Mouse (Mus musculus) CH12.LX (cell line): Measurements from ENCODE around the gene Mis18a. TPM values are rescaled to one million over a fixed set of nuclear protein-coding genes. Genes with fewer than 3 reads are reported as not detected.

ENCODE experiments used
- DNase-seq: peaks from one replicate; pipeline ENCODE4 v3.0.0-alpha.2; 2013; ENCODE audit errors: extremely low read depth
- H3K27ac ChIP-seq: 2 replicates; pipeline ENCODE4 v1.5.1; 2012; ENCODE audit warnings: low read depth, mild to moderate bottlenecking, control low read depth, moderate library complexity; ENCODE audit not compliant: insufficient read depth
- H3K27me3 ChIP-seq: replicated peaks from 2 replicates; pipeline ENCODE3; 2012; ENCODE audit warnings: inconsistent platforms
- H3K36me3 ChIP-seq, 2 experiments: replicated peaks in 1 of 2; 2 replicates each; pipeline versions ENCODE3 to v1.6.1; 2012; ENCODE audit warnings: inconsistent platforms in 1 of 2, low read length in 1 of 2, mild to moderate bottlenecking in 1 of 2, mixed read lengths in 1 of 2, moderate library complexity in 1 of 2; ENCODE audit not compliant: control insufficient read depth in 1 of 2, insufficient read depth in 1 of 2
- H3K4me1 ChIP-seq, 2 experiments: 2 replicates each; pipeline ENCODE4 v1.6.1; 2012; ENCODE audit warnings: inconsistent platforms in 1 of 2, moderate library complexity in 1 of 2; ENCODE audit not compliant: insufficient read depth in 2 of 2, control insufficient read depth in 1 of 2
- H3K4me2 ChIP-seq: 2 replicates; pipeline ENCODE4 v1.6.1; 2012; ENCODE audit warnings: low read depth, mild to moderate bottlenecking, control low read depth; ENCODE audit not compliant: poor library complexity, insufficient read depth, severe bottlenecking
- H3K4me3 ChIP-seq, 3 experiments: fragments of 150-350 bp in 1 of 3; sonication (generic) in 1 of 3; replicated peaks in 1 of 3; 2 replicates each; pipeline versions ENCODE3 to v1.5.1; 2011 to 2012; ENCODE audit warnings: low read depth in 2 of 3, low read length in 2 of 3, mild to moderate bottlenecking in 2 of 3, moderate library complexity in 2 of 3, control low read depth in 1 of 3, improper control_type of control experiment in 1 of 3, inconsistent platforms in 1 of 3, mixed read lengths in 1 of 3; ENCODE audit not compliant: poor library complexity in 1 of 3
- H3K79me2 ChIP-seq: replicated peaks from 2 replicates; pipeline ENCODE4 v1.6.1; 2012; ENCODE audit warnings: mild to moderate bottlenecking, moderate library complexity; ENCODE audit not compliant: control insufficient read depth, poor library complexity, insufficient read depth, severe bottlenecking; ENCODE audit errors: extremely low read depth
- H3K9ac ChIP-seq: 2 replicates; pipeline ENCODE4 v1.6.1; 2012; ENCODE audit warnings: low read depth, mild to moderate bottlenecking, control low read depth, moderate library complexity; ENCODE audit not compliant: insufficient read depth
- H3K9me3 ChIP-seq: replicated peaks from 2 replicates; pipeline ENCODE3; 2012; ENCODE audit warnings: low read length, inconsistent platforms, mixed read lengths
- BHLHE40 ChIP-seq: IDR thresholded peaks from 2 replicates; pipeline ENCODE4 v1.6.1; 2011; ENCODE audit warnings: mild to moderate bottlenecking, low read depth, low read length, improper control_type of control experiment
- CHD1 ChIP-seq: IDR thresholded peaks from 2 replicates; pipeline ENCODE4 v1.6.1; 2012; ENCODE audit warnings: low read depth, low read length, improper control_type of control experiment, inconsistent platforms
- CHD2 ChIP-seq: IDR thresholded peaks from 2 replicates; pipeline ENCODE4 v1.6.1; 2011; ENCODE audit warnings: low read length, improper control_type of control experiment
- CTCF ChIP-seq, 2 experiments: IDR thresholded peaks in 1 of 2; conservative IDR thresholded peaks in 1 of 2; 2 replicates each; pipeline ENCODE4 v1.5.1; 2011 to 2012; ENCODE audit warnings: low read depth in 2 of 2, low read length in 2 of 2, improper control_type of control experiment in 1 of 2, inconsistent platforms in 1 of 2, mild to moderate bottlenecking in 1 of 2, moderate library complexity in 1 of 2
- E2F4 ChIP-seq: IDR thresholded peaks from 2 replicates; pipeline ENCODE4 v1.6.1; 2011; ENCODE audit warnings: low read depth, low read length, improper control_type of control experiment; ENCODE audit not compliant: insufficient replicate concordance
- ELF1 ChIP-seq: IDR thresholded peaks from 2 replicates; pipeline ENCODE4 v1.6.1; 2014; ENCODE audit warnings: low read depth, mild to moderate bottlenecking, inconsistent platforms, low read length, improper control_type of control experiment
- EP300 ChIP-seq: IDR thresholded peaks from 2 replicates; pipeline ENCODE4 v1.6.1; 2011; ENCODE audit warnings: low read length, improper control_type of control experiment
- ETS1 ChIP-seq: conservative IDR thresholded peaks from 2 replicates; pipeline ENCODE4 v1.6.1; 2012; ENCODE audit warnings: low read depth, mild to moderate bottlenecking, inconsistent platforms, low read length, improper control_type of control experiment, moderate library complexity
- GABPA ChIP-seq: IDR thresholded peaks from 2 replicates; pipeline ENCODE4 v1.6.1; 2012; ENCODE audit warnings: low read depth, low read length, improper control_type of control experiment, inconsistent platforms; ENCODE audit not compliant: insufficient replicate concordance
- HCFC1 ChIP-seq: IDR thresholded peaks from 2 replicates; pipeline ENCODE4 v1.6.1; 2012; ENCODE audit warnings: low read depth, mild to moderate bottlenecking, inconsistent platforms, low read length, improper control_type of control experiment
- IRF4 ChIP-seq: IDR thresholded peaks from 2 replicates; pipeline ENCODE4 v1.6.1; 2014; ENCODE audit warnings: low read depth, mild to moderate bottlenecking, inconsistent platforms, low read length, improper control_type of control experiment
- JUN ChIP-seq: IDR thresholded peaks from 2 replicates; pipeline ENCODE4 v1.6.1; 2011; ENCODE audit warnings: low read depth, mild to moderate bottlenecking, low read length, improper control_type of control experiment, moderate library complexity; ENCODE audit not compliant: insufficient read depth
- KAT2A ChIP-seq: IDR thresholded peaks from 2 replicates; pipeline ENCODE4 v1.6.1; 2012; ENCODE audit warnings: low read length, improper control_type of control experiment, inconsistent platforms; ENCODE audit not compliant: insufficient replicate concordance
- MAFK ChIP-seq: IDR thresholded peaks from 2 replicates; pipeline ENCODE4 v1.6.1; 2011; ENCODE audit warnings: low read length, improper control_type of control experiment; ENCODE audit not compliant: insufficient replicate concordance
- MAX ChIP-seq: IDR thresholded peaks from 2 replicates; pipeline ENCODE4 v1.6.1; 2011; ENCODE audit warnings: low read length, improper control_type of control experiment
- MAZ ChIP-seq: IDR thresholded peaks from 2 replicates; pipeline ENCODE4 v1.6.1; 2012; ENCODE audit warnings: low read depth, mild to moderate bottlenecking, inconsistent platforms, low read length, improper control_type of control experiment, moderate library complexity
- MEF2A ChIP-seq: IDR thresholded peaks from 2 replicates; pipeline ENCODE4 v1.6.1; 2014; ENCODE audit warnings: low read depth, mild to moderate bottlenecking, inconsistent platforms, low read length, improper control_type of control experiment, borderline replicate concordance
- MXI1 ChIP-seq: IDR thresholded peaks from 2 replicates; pipeline ENCODE4 v1.6.1; 2011; ENCODE audit warnings: mild to moderate bottlenecking, low read depth, low read length, improper control_type of control experiment
- NELFE ChIP-seq: IDR thresholded peaks from 2 replicates; pipeline ENCODE4 v1.6.1; 2011; ENCODE audit warnings: low read depth, low read length, improper control_type of control experiment
- NRF1 ChIP-seq: IDR thresholded peaks from 2 replicates; pipeline ENCODE4 v1.6.1; 2014; ENCODE audit warnings: low read depth, mild to moderate bottlenecking, inconsistent platforms, low read length, improper control_type of control experiment, moderate library complexity
- PAX5 ChIP-seq: IDR thresholded peaks from 2 replicates; pipeline ENCODE4 v1.6.1; 2012; ENCODE audit warnings: low read length, inconsistent platforms, mixed read lengths
- POLR2A ChIP-seq: IDR thresholded peaks from 2 replicates; pipeline ENCODE4 v1.6.1; 2011; ENCODE audit warnings: low read depth, mild to moderate bottlenecking, improper control_type of control experiment, low read length
- RAD21 ChIP-seq: IDR thresholded peaks from 2 replicates; pipeline ENCODE4 v1.6.1; 2011; ENCODE audit warnings: low read depth, mild to moderate bottlenecking, low read length, improper control_type of control experiment, moderate library complexity
- RCOR1 ChIP-seq: conservative IDR thresholded peaks from 2 replicates; pipeline ENCODE4 v1.6.1; 2012; ENCODE audit warnings: low read depth, mild to moderate bottlenecking, inconsistent platforms, low read length, improper control_type of control experiment
- SIN3A ChIP-seq: IDR thresholded peaks from 2 replicates; pipeline ENCODE4 v1.6.1; 2012; ENCODE audit warnings: low read length, improper control_type of control experiment, inconsistent platforms
- TBP ChIP-seq: conservative IDR thresholded peaks from 2 replicates; pipeline ENCODE4 v1.6.1; 2011; ENCODE audit warnings: low read depth, low read length, improper control_type of control experiment
- TCF12 ChIP-seq: IDR thresholded peaks from 2 replicates; pipeline ENCODE4 v1.6.1; 2014; ENCODE audit warnings: low read depth, mild to moderate bottlenecking, inconsistent platforms, low read length, improper control_type of control experiment
- UBTF ChIP-seq: IDR thresholded peaks from 2 replicates; pipeline ENCODE4 v1.6.1; 2012; ENCODE audit warnings: low read depth, mild to moderate bottlenecking, inconsistent platforms, low read length, improper control_type of control experiment, moderate library complexity
- USF1 ChIP-seq: IDR thresholded peaks from 2 replicates; pipeline ENCODE4 v1.6.1; 2014; ENCODE audit warnings: low read depth, mild to moderate bottlenecking, inconsistent platforms, low read length, improper control_type of control experiment
- USF2 ChIP-seq: conservative IDR thresholded peaks from 2 replicates; pipeline ENCODE4 v1.6.1; 2011; ENCODE audit warnings: low read depth, low read length, improper control_type of control experiment
- ZC3H11A ChIP-seq: IDR thresholded peaks from 2 replicates; pipeline ENCODE4 v1.6.1; 2012; ENCODE audit warnings: low read depth, mild to moderate bottlenecking, inconsistent platforms, low read length, improper control_type of control experiment
- ZNF384 ChIP-seq: IDR thresholded peaks from 2 replicates; pipeline ENCODE4 v1.6.1; 2012; ENCODE audit warnings: low read depth, low read length, improper control_type of control experiment, inconsistent platforms
- dilution Hi-C: fragments of 300-500 bp; cut with MboI; formaldehyde crosslinking; loops from 2 replicates; pipeline ENCODE4 v1.14.3; 2020; ENCODE audit warnings: low sequenced_read_pairs; ENCODE audit not compliant: extremely low pct_unique_long_range_greater_than_20kb, extremely low pct_ligation_motif_present
- in situ Hi-C: fragments of 300-500 bp; cut with MboI; formaldehyde crosslinking; loops from 3 replicates; pipeline ENCODE4 v1.14.3; 2019; ENCODE audit warnings: low sequenced_read_pairs, low pct_ligation_motif_present, low pct_unique_long_range_greater_than_20kb, mixed read lengths
- polyA plus RNA-seq: library from polyadenylated mRNA; unstranded; fragments of >175 nt; gene quantifications from 2 replicates; pipeline ENCODE4 v1.2.1, GENCODE M21; 2012; ENCODE audit warnings: low read depth; ENCODE audit not compliant: insufficient read length
- total RNA-seq, 2 experiments: library from RNA; depleted of rRNA; stranded (reverse); fragments of 300-350 nt in 1 of 2; fragments of >200 nt in 1 of 2; gene quantifications; 2 replicates each; pipeline ENCODE4 v1.2.3; 2012 to 2014

The Mis18a gene
- total and polyA plus RNA-seq, 3 experiments: 40.5 to 113 (median 49.0) TPM

DNA sequence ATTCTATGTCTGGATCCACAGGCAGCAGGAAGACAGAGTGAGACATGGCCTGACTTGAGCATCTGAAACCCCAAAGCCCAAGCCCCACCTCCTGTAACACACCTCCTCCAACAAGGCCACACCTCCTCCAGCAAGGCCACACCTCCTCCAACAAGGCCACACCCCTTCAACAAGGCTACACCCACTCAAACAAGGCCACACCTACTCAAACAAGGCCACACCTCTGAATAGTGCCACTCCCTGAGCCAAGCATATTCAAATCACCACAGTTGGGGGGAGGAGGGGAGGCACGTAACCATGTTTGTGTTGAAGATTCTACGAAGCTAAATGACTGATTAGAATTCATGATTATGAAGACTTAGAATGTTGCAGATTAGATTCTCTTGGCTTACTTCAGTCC, 25.7 kb downstream of the Mis18a start:
- H3K9me3 ChIP-seq: peaks cover 9% of the 10 kb centered on the region
- H3K4me3 ChIP-seq: no peak overlapping the region
- no peak overlapping the region for H3K27ac ChIP-seq
- DNase-seq: peak; percentile 22
- peaks cover 62% of the 10 kb centered on the region for H3K27me3 ChIP-seq
- in situ Hi-C loops (loop anchor here (25.0 kb wide), 1 partner anchor 314 kb away; the partner anchor contains the start of gene Hunk), dilution Hi-C loops (no loop called here)
- no peak overlapping the region for H3K9ac ChIP-seq
- TF ChIP-seq TCF12 (no peak), NELFE (no peak), TBP (no peak), ZNF384 (no peak)
- TF ChIP-seq, all 38 proteins: peak for 0
- no peaks in the 10 kb centered on the region for H3K79me2 ChIP-seq
- no peaks in the 10 kb centered on the region for H3K36me3 ChIP-seq
- H3K4me2 ChIP-seq: no peak overlapping the region
- peaks cover 0 to 2% of the 10 kb centered on the region in 2 experiments; a peak in 1 of 4 replicates for H3K4me1 ChIP-seq

DNA sequence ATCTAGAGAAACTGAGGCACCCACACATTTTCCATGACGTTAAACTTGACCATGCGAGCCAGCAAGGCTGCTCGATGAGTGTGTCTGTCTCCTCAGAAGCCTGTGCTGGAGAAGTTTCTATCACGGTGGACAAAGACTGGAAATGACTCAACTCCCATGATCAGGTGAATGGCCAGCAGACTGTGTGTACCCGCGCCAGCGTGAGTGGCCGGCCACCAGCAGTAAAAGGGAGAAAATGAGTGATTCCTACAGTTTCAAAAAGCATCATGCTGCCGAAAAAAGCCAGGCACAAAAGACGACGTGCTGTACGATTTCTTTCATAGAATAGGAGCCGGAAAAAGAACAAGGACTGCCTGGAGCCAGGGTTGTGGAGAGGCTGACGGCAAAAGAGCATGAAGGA, 27.8 kb downstream of the Mis18a start:
- Histone ChIP-seq H3K4me3 (no peak overlapping the region), H3K4me1 (peaks cover 0 to 2% of the 10 kb centered on the region in 2 experiments; a peak in 1 of 4 replicates), H3K9me3 (peaks cover 9% of the 10 kb centered on the region), H3K27me3 (peaks cover 53% of the 10 kb centered on the region), H3K79me2 (no peaks in the 10 kb centered on the region), H3K36me3 (no peaks in the 10 kb centered on the region), H3K27ac (no peak overlapping the region), H3K4me2 (no peak overlapping the region), H3K9ac (no peak overlapping the region)
- no peak for DNase-seq
- in situ Hi-C loops (no loop called here), dilution Hi-C loops (no loop called here)
- no peak for TF ChIP-seq GABPA
- TF ChIP-seq BHLHE40: peak; percentile 84
- no peak for TF ChIP-seq RAD21
- no peak for TF ChIP-seq PAX5
- peak; percentile 83 for TF ChIP-seq IRF4
- TF ChIP-seq MXI1: no peak
- no peak for TF ChIP-seq MAX
- TF ChIP-seq MEF2A: peak; percentile 51; the same call in 1 of the 2 replicates
- TF ChIP-seq ELF1: no peak
- TF ChIP-seq CHD1: no peak
- no peak for TF ChIP-seq HCFC1
- TF ChIP-seq KAT2A: no peak
- TF ChIP-seq E2F4: no peak
- no peak for TF ChIP-seq UBTF
- peak; percentile 73 for TF ChIP-seq EP300
- no peak for TF ChIP-seq MAZ
- no peak for TF ChIP-seq USF1
- 0 out of 2 replicates have a peak, but pooled peaks have one; percentile 19 for TF ChIP-seq TCF12
- 0 out of 2 replicates have a peak, but pooled peaks have one; percentile 18 for TF ChIP-seq CHD2
- peak; percentile 57; the same call in 1 of the 2 replicates for TF ChIP-seq RCOR1
- no peak for TF ChIP-seq MAFK
- no peak for TF ChIP-seq TBP
- TF ChIP-seq NELFE: no peak
- peak; percentile 19; the same call in 1 of the 2 replicates for TF ChIP-seq JUN
- no peak for TF ChIP-seq NRF1
- peak; percentile 38; the same call in 1 of the 2 replicates for TF ChIP-seq ETS1
- TF ChIP-seq CTCF (conservative IDR thresholded peaks at IDR 0.05 in 1 of 2, IDR thresholded peaks at IDR 0.05 in 1 of 2; ENCODE audit: low read depth in 2 of 2, low read length in 2 of 2): no peak
- TF ChIP-seq USF2: no peak
- TF ChIP-seq ZC3H11A: no peak
- no peak for TF ChIP-seq SIN3A
- no peak for TF ChIP-seq ZNF384
- no peak for TF ChIP-seq POLR2A
